Mouse (Mus musculus): ENCODE data around the gene C330021F23Rik. TPM values are rescaled to one million over a fixed set of nuclear protein-coding genes. Genes with fewer than 3 reads are reported as not detected.

C330021F23Rik gene
- polyA plus RNA-seq, 1 experiment from 2014 or later = 5.0 TPM

DNA sequence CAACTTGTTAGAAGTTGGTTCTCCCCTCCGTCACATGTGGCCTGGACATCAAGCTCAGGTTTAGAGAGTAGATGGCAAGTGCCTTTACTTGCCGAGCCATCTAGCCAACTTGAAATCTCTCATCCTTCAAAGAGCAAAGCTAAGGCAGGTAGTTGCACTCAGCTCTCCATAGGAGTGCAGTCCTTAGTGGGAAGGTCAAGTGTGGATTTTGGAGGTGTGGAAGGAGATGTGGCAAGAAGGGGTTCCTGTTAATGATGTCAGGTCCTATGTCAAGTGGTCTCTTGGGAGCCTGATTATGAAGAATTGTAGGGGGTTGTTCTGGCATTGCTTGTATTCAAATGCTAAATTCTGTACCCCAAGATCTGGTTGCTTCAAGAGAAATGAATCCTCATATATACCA, 26.7 kb downstream of the C330021F23Rik start:
- 77% methylated on average over 2 of the region's 2 CpGs for WGBS

DNA sequence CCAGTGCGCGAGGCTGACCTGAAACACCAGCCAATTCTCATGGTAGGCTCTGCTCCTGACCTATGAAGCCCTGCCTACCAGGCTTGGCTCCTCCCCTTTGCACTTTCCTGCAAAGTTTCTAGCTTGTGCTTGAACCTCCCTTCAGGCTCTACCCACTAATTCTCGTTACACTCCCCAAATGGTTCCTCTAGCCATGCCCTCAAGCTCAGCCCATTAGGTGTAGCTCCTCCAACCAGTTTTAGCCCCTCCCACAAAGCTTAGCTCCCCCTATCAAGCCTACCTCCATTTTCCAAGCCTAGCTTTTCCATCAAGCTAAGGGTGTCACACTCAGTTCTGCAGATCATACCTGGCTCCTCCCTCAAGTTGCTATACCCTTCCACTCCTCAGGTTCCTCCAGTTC, 30.3 kb downstream of the C330021F23Rik start:
- peaks cover 3% of the 10 kb centered on the region; the same call in 1 of the 2 replicates for H3K4me1 ChIP-seq (replicated peaks)
- no peak overlapping the region for H3K27ac ChIP-seq
- H3K4me2 ChIP-seq (replicated peaks) = no peak overlapping the region
- no peaks in the 10 kb centered on the region for H3K9me3 ChIP-seq
- H3K4me3 ChIP-seq (replicated peaks) = no peak overlapping the region
- no peaks in the 10 kb centered on the region for H3K36me3 ChIP-seq
- ATAC-seq = no peak
- no peak overlapping the region for H3K9ac ChIP-seq
- 63% methylated on average over 3 of the region's 3 CpGs for WGBS
- no peaks in the 10 kb centered on the region for H3K27me3 ChIP-seq (replicated peaks)

More for the DNA sequence above, 26.7 kb downstream of the C330021F23Rik start:
- Histone ChIP-seq H3K27ac (no peak overlapping the region), H3K9ac (no peak overlapping the region), H3K9me3 (no peaks in the 10 kb centered on the region), H3K4me1 (replicated peaks) (peaks cover 6% of the 10 kb centered on the region; the same call in 1 of the 2 replicates), H3K36me3 (no peaks in the 10 kb centered on the region), H3K27me3 (replicated peaks) (no peaks in the 10 kb centered on the region), H3K4me2 (replicated peaks) (no peak overlapping the region), H3K4me3 (replicated peaks) (no peak overlapping the region)
- ATAC-seq = no peak

DNA sequence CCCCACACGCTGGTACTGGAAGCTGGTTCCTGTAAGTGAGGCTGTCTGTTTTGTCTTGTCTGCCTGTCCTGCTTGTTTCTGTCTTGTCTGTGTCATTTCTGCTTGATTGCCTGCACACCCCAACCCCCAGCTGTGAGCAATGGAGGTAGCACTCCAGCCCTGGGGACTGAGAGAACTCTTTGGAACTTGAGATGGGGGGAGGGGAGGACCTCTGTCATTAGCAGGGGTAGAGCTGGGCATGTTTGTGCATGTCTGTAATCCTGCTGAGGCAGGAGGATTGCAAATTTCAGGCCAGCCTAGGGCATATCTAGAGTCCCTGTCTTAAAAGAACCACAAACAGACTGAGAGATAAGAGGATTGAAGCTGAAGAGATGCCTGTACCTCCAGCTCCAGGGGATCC, 31.4 kb downstream of the C330021F23Rik start:
- Histone ChIP-seq H3K9ac (no peak overlapping the region), H3K4me2 (replicated peaks) (no peak overlapping the region), H3K36me3 (0 out of 2 replicates have a peak, but pooled peaks cover 3% of the 10 kb centered on the region), H3K4me1 (replicated peaks) (no peaks in the 10 kb centered on the region), H3K4me3 (replicated peaks) (no peak overlapping the region), H3K27me3 (replicated peaks) (no peaks in the 10 kb centered on the region), H3K9me3 (no peaks in the 10 kb centered on the region), H3K27ac (no peak overlapping the region)
- WGBS = 56% methylated on average over 1 of the region's 1 CpGs
- no peak for ATAC-seq

DNA sequence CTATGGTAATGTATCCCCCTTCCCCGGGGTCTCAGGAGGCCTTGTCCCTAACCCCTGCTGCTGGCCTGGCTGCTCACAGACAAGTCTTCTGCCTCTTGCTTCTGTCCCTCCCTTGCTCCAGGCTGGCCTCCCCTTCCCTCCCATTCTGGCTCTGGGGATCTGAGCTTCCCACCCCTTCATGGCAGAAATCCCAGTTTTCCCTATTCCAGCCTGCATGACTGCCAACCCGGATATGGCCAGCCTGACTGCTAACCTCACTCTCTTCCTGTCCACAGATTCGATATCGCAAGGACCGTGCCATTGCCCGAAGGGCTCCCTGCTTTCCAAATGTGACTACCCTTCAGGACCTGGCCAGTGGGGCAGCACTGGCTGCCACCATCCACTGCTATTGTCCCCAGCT, 32.6 kb downstream of the C330021F23Rik start:
- Histone ChIP-seq H3K27me3 (replicated peaks) (no peaks in the 10 kb centered on the region), H3K27ac (no peak overlapping the region), H3K4me3 (replicated peaks) (no peak overlapping the region), H3K4me2 (replicated peaks) (no peak overlapping the region), H3K9ac (no peak overlapping the region), H3K9me3 (no peaks in the 10 kb centered on the region), H3K4me1 (replicated peaks) (no peaks in the 10 kb centered on the region), H3K36me3 (peaks cover 3% of the 10 kb centered on the region; the same call in 1 of the 2 replicates)
- ATAC-seq = no peak
- 92% methylated on average over 6 of the region's 6 CpGs for WGBS

DNA sequence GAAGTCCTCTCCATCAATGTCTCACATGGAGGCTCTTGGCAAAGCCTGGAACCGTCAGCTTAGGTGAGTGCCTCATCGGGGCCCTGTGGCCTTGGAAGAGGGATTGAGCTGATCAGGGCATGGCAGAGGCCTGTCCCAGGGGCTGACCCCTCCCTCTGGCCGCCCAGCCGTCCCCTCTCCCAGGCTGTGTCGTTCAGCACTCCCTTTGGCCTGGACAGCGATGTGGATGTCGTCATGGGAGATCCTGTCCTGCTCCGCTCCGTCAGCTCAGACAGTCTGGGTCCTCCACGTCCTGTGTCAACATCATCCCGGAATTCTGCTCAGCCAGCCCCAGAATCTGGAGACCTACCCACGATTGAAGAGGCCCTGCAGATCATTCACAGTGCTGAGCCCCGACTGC, 35.6 kb downstream of the C330021F23Rik start:
- H3K4me2 ChIP-seq (replicated peaks) = no peak overlapping the region
- no peaks in the 10 kb centered on the region for H3K27me3 ChIP-seq (replicated peaks)
- H3K4me3 ChIP-seq (replicated peaks) = no peak overlapping the region
- WGBS = 69% methylated on average over 13 of the region's 13 CpGs
- peaks cover 5% of the 10 kb centered on the region; the same call in 1 of the 2 replicates for H3K4me1 ChIP-seq (replicated peaks)
- 0 out of 2 replicates have a peak, but pooled peaks have one; percentile 7 for ATAC-seq
- H3K27ac ChIP-seq = no peak overlapping the region
- no peak overlapping the region for H3K9ac ChIP-seq
- H3K9me3 ChIP-seq = no peaks in the 10 kb centered on the region
- peaks cover 14% of the 10 kb centered on the region for H3K36me3 ChIP-seq

DNA sequence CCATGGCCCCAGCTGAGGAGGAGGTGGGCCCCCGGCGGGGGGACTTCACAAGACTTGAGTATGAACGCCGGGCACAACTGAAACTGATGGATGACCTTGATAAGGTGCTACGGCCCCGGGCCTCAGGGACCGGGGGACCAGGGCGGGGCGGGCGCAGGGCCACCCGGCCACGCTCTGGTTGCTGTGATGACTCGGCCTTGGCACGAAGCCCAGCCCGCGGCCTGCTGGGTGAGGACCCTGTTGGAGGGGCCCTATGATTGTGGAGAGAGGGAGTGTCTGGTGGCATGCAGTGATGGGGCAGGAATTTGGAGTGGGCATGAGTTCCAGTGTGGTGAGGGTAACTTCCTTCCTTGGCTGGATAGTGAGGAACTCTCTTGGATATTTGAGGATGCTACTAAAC, 38.8 kb downstream of the C330021F23Rik start:
- peaks cover 5% of the 10 kb centered on the region; the same call in 1 of the 2 replicates for H3K4me1 ChIP-seq (replicated peaks)
- no peaks in the 10 kb centered on the region for H3K27me3 ChIP-seq (replicated peaks)
- H3K4me3 ChIP-seq (replicated peaks) = no peak overlapping the region
- H3K27ac ChIP-seq = no peak overlapping the region
- ATAC-seq = 0 out of 2 replicates have a peak, but pooled peaks have one; percentile 21
- H3K9me3 ChIP-seq = no peaks in the 10 kb centered on the region
- peaks cover 42% of the 10 kb centered on the region for H3K36me3 ChIP-seq
- H3K4me2 ChIP-seq (replicated peaks) = no peak overlapping the region
- 61% methylated on average over 16 of the region's 16 CpGs for WGBS
- H3K9ac ChIP-seq = no peak overlapping the region

DNA sequence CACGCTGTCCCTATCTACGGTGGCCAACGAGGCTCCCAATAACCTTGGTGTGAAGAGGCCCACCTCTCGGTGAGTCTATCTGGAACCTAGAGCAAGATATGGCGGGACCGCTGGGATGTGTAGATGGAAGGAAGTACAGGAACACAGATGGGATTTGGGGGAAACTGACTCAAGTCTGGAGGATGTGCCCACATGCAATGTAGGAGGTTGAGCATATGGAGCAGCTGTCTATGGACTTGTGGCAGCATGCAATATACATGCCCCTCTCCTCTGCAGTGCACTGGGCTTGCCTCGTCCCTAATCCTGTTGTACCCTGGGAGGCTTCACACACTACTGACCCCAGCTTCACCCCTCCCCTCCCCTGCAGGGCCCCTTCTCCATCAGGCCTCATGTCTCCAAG, 40.0 kb downstream of the C330021F23Rik start:
- Histone ChIP-seq H3K27ac (no peak overlapping the region), H3K4me2 (replicated peaks) (no peak overlapping the region), H3K27me3 (replicated peaks) (no peaks in the 10 kb centered on the region), H3K36me3 (peaks cover 47% of the 10 kb centered on the region), H3K9me3 (no peaks in the 10 kb centered on the region), H3K4me1 (replicated peaks) (peaks cover 5% of the 10 kb centered on the region; the same call in 1 of the 2 replicates), H3K9ac (no peak overlapping the region), H3K4me3 (replicated peaks) (no peak overlapping the region)
- ATAC-seq = no peak
- WGBS = 86% methylated on average over 7 of the region's 7 CpGs

DNA sequence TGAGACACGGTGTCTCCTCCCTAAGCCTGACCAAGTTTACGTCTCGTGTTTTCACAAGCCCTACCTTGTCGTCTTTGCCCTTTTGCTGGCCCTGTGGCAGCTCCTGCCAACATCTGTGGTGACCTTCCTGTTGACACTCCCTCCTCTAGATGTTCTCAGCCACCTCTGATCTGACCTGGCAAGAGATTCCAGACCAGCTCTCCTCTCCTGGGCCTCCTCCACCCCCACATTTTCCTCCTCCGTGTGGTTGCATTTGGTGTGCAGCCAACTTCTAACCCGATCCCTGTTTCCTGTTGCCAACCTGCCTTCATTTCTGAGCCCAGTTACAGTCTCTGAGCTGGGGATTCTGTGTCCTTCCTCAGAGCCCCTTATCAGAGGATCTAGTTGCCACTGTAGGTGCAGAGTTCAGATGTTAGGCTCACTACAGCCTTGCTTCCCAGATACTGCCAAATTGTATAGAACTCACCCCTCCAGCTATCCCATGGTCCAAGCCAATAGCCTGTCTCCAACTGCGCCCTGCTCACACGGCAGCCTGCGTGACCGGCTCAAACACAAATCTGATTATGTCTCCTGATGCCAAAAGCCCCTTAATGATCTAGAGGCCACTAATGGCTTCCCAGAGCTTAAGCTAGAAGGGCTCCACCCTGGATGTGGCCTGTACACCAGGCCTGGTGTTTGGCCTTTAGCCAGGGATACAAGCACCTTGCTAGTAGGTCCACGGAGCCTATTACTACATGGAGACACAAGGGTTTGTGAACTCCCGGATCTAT, 41.4 kb downstream of the C330021F23Rik start:
- ATAC-seq = peak; percentile 15; the same call in 1 of the 2 replicates
- Histone ChIP-seq H3K4me2 (replicated peaks) (no peak overlapping the region), H3K4me1 (replicated peaks) (peaks cover 5% of the 10 kb centered on the region; the same call in 1 of the 2 replicates), H3K36me3 (peaks cover 53% of the 10 kb centered on the region), H3K27ac (no peak overlapping the region), H3K9ac (no peak overlapping the region), H3K4me3 (replicated peaks) (no peak overlapping the region), H3K27me3 (replicated peaks) (no peaks in the 10 kb centered on the region), H3K9me3 (no peaks in the 10 kb centered on the region)
- WGBS = 78% methylated on average over 12 of the region's 12 CpGs

DNA sequence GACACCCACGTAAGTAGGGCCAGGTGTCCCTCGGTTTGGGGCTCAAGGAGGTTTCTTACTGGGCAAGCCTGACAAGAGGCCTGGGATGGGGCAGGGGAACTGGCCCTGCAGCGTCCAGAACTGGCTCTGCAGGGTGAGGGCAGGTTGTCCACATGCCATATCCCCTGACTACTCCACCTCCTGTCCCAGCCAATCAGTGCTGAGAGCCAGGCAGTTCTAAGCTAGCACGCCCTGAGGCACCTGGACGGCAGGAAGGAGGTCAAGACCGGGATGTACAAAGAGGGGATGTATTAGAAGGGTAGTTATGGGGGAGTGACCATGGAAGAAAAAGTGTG, 42.0 kb downstream of the C330021F23Rik start:
- no peaks in the 10 kb centered on the region for H3K9me3 ChIP-seq
- no peak overlapping the region for H3K27ac ChIP-seq
- no peaks in the 10 kb centered on the region for H3K27me3 ChIP-seq (replicated peaks)
- peak; percentile 16; the same call in 1 of the 2 replicates for ATAC-seq
- H3K4me3 ChIP-seq (replicated peaks) = no peak overlapping the region
- peaks cover 5% of the 10 kb centered on the region; the same call in 1 of the 2 replicates for H3K4me1 ChIP-seq (replicated peaks)
- H3K4me2 ChIP-seq (replicated peaks) = no peak overlapping the region
- H3K36me3 ChIP-seq = peaks cover 57% of the 10 kb centered on the region
- 68% methylated on average over 6 of the region's 6 CpGs for WGBS
- no peak overlapping the region for H3K9ac ChIP-seq

DNA sequence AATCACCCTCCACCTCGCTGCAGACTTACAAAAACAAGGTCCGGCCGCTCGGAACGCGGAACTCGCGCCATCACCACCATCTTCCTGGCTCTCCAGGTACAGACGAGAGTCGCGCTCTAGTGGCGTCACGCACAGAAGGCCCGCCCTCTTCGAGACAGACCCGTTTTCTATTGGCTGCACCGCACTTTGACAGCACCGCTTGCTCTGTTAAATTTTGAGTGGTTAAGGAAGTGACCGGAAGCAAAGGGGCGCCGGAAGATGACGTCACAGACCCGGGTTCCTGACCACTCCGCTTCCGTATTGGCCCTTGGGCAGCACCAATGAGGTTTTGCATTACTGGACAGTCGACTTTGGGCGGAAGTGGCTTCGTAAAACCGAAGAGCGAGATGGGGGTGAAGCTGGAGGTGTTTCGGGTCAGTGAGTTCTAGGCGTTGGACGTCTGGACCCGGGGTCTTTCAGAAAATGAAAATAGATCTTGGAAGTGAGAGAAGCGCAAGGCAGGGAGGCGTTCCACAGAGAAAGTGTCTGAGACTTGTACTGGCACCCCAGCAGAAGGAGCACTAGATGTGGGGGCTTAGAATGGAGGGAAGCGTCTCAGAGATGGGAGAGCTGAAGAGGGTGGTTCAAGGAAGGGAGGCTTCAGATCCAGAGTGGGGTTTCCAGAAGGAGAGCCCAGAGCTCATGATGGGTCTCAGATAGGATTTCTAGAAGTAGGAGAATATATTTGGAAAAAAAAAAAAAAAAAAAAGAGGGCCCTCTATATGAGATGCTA, 53.6 kb downstream of the C330021F23Rik start, which contains the start of the genes Xab2 and Pet100:
Xab2 (minus strand) TSS at position 118 of the 772 bp plus-strand sequence.
Pet100 (plus strand) TSS at position 350 of the 772 bp plus-strand sequence.
- peak within 1 kb of the TSS; percentile 76 for H3K4me3 ChIP-seq (replicated peaks)
- no peak within 1 kb of the TSS for H3K27ac ChIP-seq
- peak within 1 kb of the TSS; percentile 80 for H3K4me2 ChIP-seq (replicated peaks)
- ATAC-seq = peak; percentile 99
- under 1% methylated on average over 37 of the region's 37 CpGs for WGBS
- H3K9me3 ChIP-seq = no peaks in the 10 kb centered on the region
- no peaks in the 10 kb centered on the region for H3K27me3 ChIP-seq (replicated peaks)
- peaks cover 9% of the 10 kb centered on the region for H3K36me3 ChIP-seq
- H3K4me1 ChIP-seq (replicated peaks) = peaks cover 13% of the 10 kb centered on the region
- H3K9ac ChIP-seq = peak within 1 kb of the TSS; percentile 69

DNA sequence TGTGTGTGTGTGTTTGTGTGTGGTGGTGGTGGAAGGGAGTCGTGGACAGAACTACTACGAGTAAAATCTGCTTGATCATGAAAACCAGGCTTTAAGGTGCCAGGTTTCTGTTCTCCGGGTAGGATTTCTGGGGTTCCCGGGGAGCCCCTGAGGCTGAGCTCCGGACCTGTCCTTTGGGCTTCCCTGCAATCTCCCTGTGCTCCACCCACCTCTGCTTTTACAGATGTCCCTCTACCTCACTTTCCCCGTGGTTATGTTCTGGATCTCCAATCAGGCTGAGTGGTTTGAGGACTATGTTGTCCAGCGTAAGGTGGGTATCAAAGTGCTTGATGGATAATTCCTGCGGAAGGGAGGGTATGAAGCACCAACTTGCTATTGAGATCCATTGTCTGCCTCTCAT, 54.3 kb downstream of the C330021F23Rik start:
- H3K27me3 ChIP-seq (replicated peaks) = no peaks in the 10 kb centered on the region
- no peaks in the 10 kb centered on the region for H3K9me3 ChIP-seq
- 64% methylated on average over 8 of the region's 8 CpGs for WGBS
- H3K4me1 ChIP-seq (replicated peaks) = peaks cover 13% of the 10 kb centered on the region
- no peak overlapping the region; the same call in 1 of the 2 replicates for H3K9ac ChIP-seq
- H3K4me2 ChIP-seq (replicated peaks) = peak overlapping the region; percentile 80
- H3K27ac ChIP-seq = no peak overlapping the region
- ATAC-seq = no peak
- H3K36me3 ChIP-seq = peaks cover 9% of the 10 kb centered on the region
- peak overlapping the region; percentile 76 for H3K4me3 ChIP-seq (replicated peaks)

DNA sequence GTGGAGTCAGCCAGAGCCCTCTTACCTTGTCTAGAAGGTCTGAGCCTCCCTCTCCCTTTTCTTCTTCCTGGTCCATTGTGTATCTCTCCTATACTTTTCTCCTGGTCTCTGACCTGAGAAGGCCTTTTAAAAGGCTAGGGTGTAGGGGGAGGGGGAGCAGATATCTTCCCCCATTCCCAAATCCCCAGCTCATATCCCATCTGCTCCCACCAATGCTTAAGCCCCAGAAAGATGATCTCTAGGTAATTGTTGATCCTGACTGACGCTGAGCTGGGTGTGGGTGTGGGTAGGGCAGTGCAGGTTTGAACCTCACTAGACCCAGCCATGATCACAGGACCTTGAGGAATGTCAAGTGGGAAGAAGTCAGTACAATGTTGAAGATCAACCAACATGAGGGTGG, 57.7 kb downstream of the C330021F23Rik start, which contains the start of gene Pcp2:
Pcp2 (minus strand) TSS at position 101 of the 400 bp plus-strand sequence.
- no peak within 1 kb of the TSS for H3K4me3 ChIP-seq (replicated peaks)
- H3K36me3 ChIP-seq = no peaks in the 10 kb centered on the region
- H3K9ac ChIP-seq = no peak within 1 kb of the TSS
- H3K4me1 ChIP-seq (replicated peaks) = peaks cover 8% of the 10 kb centered on the region; the same call in 1 of the 2 replicates
- no peaks in the 10 kb centered on the region for H3K27me3 ChIP-seq (replicated peaks)
- 66% methylated on average over 1 of the region's 1 CpGs for WGBS
- H3K9me3 ChIP-seq = no peaks in the 10 kb centered on the region
- H3K27ac ChIP-seq = no peak within 1 kb of the TSS
- no peak within 1 kb of the TSS for H3K4me2 ChIP-seq (replicated peaks)
- ATAC-seq = no peak

Measured in intestine, embryonic 15.5 days (tissue).